ENCODE assay signal across 24 mouse cellular contexts in genomic region chr9:9173091-9173490, GRCm38 (mm10).
"Had no signal": no experiment of that assay in that cellular context is flagged by ENCODE, and none has a peak within 500 bp of the region (broad histone marks: within the 10 kb centered on the region; RNA-seq: fewer than 3 reads in every experiment).

No protein-coding gene starts in this region.

- H3K4me1 ChIP-seq: liver, embryonic 12.5 days; liver, embryonic 15.5 days; midbrain, embryonic 12.5 days; midbrain, embryonic 15.5 days; neural tube, embryonic 12.5 days had no signal

- ATAC-seq: intestine, postnatal 0 days; liver, embryonic 12.5 days; midbrain, embryonic 15.5 days had no signal

- DNase-seq: kidney, adult 2 months; kidney, postnatal 14 days; kidney, postnatal 4 days; layer of hippocampus, postnatal 36 days; liver; right cerebral cortex, adult 18-20 months; right cerebral cortex, postnatal 14 days; right cerebral cortex, postnatal 4 days; thymus, adult 2 months; thymus, postnatal 14 days; thymus, postnatal 4 days had no signal

- H3K9me3 ChIP-seq: limb, embryonic 13.5 days; liver, embryonic 12.5 days; liver, embryonic 15.5 days; lung, embryonic 15.5 days; midbrain, embryonic 12.5 days; midbrain, embryonic 15.5 days; neural tube, embryonic 12.5 days; neural tube, embryonic 15.5 days; stomach, embryonic 15.5 days had no signal

- H3K4me2 ChIP-seq: limb, embryonic 13.5 days; liver, embryonic 12.5 days; liver, embryonic 15.5 days; lung, embryonic 15.5 days; midbrain, embryonic 12.5 days; midbrain, embryonic 15.5 days; neural tube, embryonic 12.5 days; neural tube, embryonic 15.5 days; stomach, embryonic 15.5 days had no signal

- H3K36me3 ChIP-seq: limb, embryonic 13.5 days; liver, embryonic 12.5 days; liver, embryonic 15.5 days; lung, embryonic 15.5 days; midbrain, embryonic 12.5 days; midbrain, embryonic 15.5 days; neural tube, embryonic 12.5 days; neural tube, embryonic 15.5 days; stomach, embryonic 15.5 days had no signal

- H3K27ac ChIP-seq: layer of hippocampus, adult 2 months; limb, embryonic 13.5 days; liver, embryonic 12.5 days; liver, embryonic 15.5 days; lung, embryonic 15.5 days; macrophage; midbrain, embryonic 12.5 days; midbrain, embryonic 15.5 days; neural tube, embryonic 12.5 days; neural tube, embryonic 15.5 days had no signal

- H3K9ac ChIP-seq: limb, embryonic 13.5 days; liver, embryonic 12.5 days; liver, embryonic 15.5 days; lung, embryonic 15.5 days; midbrain, embryonic 12.5 days; midbrain, embryonic 15.5 days; neural tube, embryonic 12.5 days; neural tube, embryonic 15.5 days; stomach, embryonic 15.5 days had no signal

- H3K27me3 ChIP-seq: limb, embryonic 13.5 days; liver, embryonic 12.5 days; liver, embryonic 15.5 days; lung, embryonic 15.5 days; midbrain, embryonic 12.5 days; midbrain, embryonic 15.5 days; neural tube, embryonic 12.5 days; neural tube, embryonic 15.5 days; stomach, embryonic 15.5 days had no signal

- H3K4me3 ChIP-seq: layer of hippocampus, adult 2 months; left cerebral cortex, adult 2 months; limb, embryonic 13.5 days; liver, embryonic 12.5 days; liver, embryonic 15.5 days; lung, embryonic 15.5 days; midbrain, embryonic 12.5 days; midbrain, embryonic 15.5 days; neural tube, embryonic 12.5 days; neural tube, embryonic 15.5 days; stomach, embryonic 15.5 days had no signal
